Mouse (Mus musculus): Measurements from ENCODE around the gene Tmem131. TPM values are rescaled to one million over a fixed set of nuclear protein-coding genes. Genes with fewer than 3 reads are reported as not detected.
A peak's percentile ranks its signal among the peaks of the same experiment; 100 is the strongest.

Gene Tmem131
- polyA plus RNA-seq, 1 experiment from 2014 or later, result 19.3 TPM

GRCm38 (mm10) chr1:36940381-36940762 lies 3.1 kb downstream of the Tmem131 start:
- 0 out of 2 replicates have a peak overlapping the region, but pooled peaks have one; percentile 89 for H3K27ac ChIP-seq (ENCODE audit: low read depth, low read length)
- no peaks in the 10 kb centered on the region for H3K9me3 ChIP-seq (ENCODE audit: control insufficient read depth, low read length)
- peak overlapping the region; percentile 74 for H3K4me3 ChIP-seq (ENCODE audit: low read depth, low read length)
- peaks cover 7% of the 10 kb centered on the region for H3K4me1 ChIP-seq (ENCODE audit: control insufficient read depth, insufficient read depth, low read length)
- ATAC-seq (ENCODE audit: insufficient read depth, low FRiP score, low TSS enrichment) (no peak), DNase-seq (ENCODE audit: low spot score) (no peak)
- no peaks in the 10 kb centered on the region for H3K36me3 ChIP-seq (ENCODE audit: control insufficient read depth, insufficient read depth, low read length)
- WGBS, result 51% methylated on average over 3 of the region's 3 CpGs
- H3K4me2 ChIP-seq (ENCODE audit: low read depth), result peak overlapping the region; percentile 67
- no peaks in the 10 kb centered on the region for H3K27me3 ChIP-seq (ENCODE audit: control insufficient read depth, insufficient read depth, low read length)
- H3K9ac ChIP-seq (ENCODE audit: low read length), result peak overlapping the region; percentile 98

DNA sequence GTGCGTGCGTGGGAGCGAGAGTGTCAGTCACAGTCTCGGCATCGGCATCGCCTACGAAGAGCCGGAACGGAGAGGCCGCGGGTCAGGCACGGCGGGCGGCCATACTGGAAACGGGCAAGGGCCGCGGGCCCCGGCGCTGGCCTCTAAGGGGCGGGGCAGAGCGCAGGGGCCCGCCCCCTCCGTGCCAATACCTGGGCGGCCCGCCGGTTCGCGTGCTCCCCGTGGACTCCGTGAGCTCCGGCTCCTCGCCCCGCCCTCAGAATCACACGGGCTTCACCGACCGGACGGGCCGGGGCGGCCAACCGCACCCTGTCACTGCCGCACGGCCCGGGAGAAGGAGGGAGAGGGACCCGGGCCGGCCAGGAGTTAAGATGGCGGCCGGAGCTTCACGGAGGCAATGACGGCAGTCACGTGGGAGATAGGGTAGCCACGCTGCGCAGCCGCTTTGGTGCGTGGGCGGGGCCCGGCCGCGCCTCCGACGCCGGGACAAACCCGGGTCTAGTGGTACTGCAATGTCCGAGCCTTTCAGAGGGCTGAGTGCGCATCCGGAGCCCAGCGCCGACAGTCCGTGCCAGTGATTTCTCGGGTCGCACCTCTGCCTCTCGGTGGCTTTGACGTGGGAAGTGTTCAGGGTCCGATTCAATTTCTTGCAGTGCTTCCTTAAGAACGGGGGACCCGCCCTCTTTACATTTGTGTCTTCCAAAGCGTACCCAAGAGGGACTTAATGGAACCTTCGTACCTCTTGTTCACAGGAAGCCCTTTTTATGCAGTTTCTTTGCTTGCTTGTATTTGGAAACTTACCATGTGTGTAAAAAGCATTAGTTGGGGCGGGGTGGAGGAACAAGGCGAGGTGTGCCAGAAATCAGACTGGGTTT lies 3.7 kb downstream of the Tmem131 start:
- peak overlapping the region; percentile 67 for H3K4me2 ChIP-seq (ENCODE audit: low read depth)
- peak; percentile 96 for DNase-seq (ENCODE audit: low spot score)
- peak; percentile 98 for ATAC-seq (ENCODE audit: insufficient read depth, low FRiP score, low TSS enrichment)
- H3K27ac ChIP-seq (ENCODE audit: low read depth, low read length), result peak overlapping the region; percentile 89
- H3K27me3 ChIP-seq (ENCODE audit: control insufficient read depth, insufficient read depth, low read length), result no peaks in the 10 kb centered on the region
- peak overlapping the region; percentile 98 for H3K9ac ChIP-seq (ENCODE audit: low read length)
- WGBS, result under 1% methylated on average over 56 of the region's 79 CpGs
- peak overlapping the region; percentile 74 for H3K4me3 ChIP-seq (ENCODE audit: low read depth, low read length)
- no peaks in the 10 kb centered on the region for H3K9me3 ChIP-seq (ENCODE audit: control insufficient read depth, low read length)
- peaks cover 9% of the 10 kb centered on the region for H3K4me1 ChIP-seq (ENCODE audit: control insufficient read depth, insufficient read depth, low read length)
- no peaks in the 10 kb centered on the region for H3K36me3 ChIP-seq (ENCODE audit: control insufficient read depth, insufficient read depth, low read length)

DNA sequence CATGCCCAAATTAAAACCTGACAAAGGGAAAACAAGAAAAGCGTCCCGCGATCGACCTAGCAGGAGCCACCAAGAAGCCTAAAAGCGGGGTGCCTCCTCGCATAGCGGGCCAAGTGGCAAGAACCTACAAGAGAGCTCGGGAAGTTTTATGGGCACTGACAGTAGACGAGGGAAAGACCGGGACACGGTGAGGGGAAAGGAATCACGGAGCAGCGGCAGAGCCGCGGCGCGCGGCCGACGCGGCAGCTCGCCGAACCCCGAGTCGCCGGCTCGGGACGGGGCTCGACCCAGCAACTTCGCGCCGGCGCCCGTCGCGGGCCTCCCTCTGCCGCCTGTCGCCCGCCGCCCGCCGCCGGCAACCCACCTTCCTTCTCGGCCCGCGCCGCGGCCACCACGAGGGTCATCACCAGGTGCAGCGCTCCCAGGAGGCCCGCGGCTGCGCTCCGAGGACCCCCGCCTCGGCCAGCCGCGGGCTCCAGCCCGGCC lies 4.6 kb downstream of the Tmem131 start:
- Histone ChIP-seq H3K4me3 (ENCODE audit: low read depth, low read length) (peak overlapping the region; percentile 74), H3K9me3 (ENCODE audit: control insufficient read depth, low read length) (no peaks in the 10 kb centered on the region), H3K9ac (ENCODE audit: low read length) (peak overlapping the region; percentile 98), H3K36me3 (ENCODE audit: control insufficient read depth, insufficient read depth, low read length) (no peaks in the 10 kb centered on the region), H3K27me3 (ENCODE audit: control insufficient read depth, insufficient read depth, low read length) (no peaks in the 10 kb centered on the region), H3K4me2 (ENCODE audit: low read depth) (peak overlapping the region; percentile 67), H3K27ac (ENCODE audit: low read depth, low read length) (peak overlapping the region; percentile 89), H3K4me1 (ENCODE audit: control insufficient read depth, insufficient read depth, low read length) (peaks cover 9% of the 10 kb centered on the region)
- WGBS, result under 1% methylated on average over 41 of the region's 59 CpGs
- DNase-seq (ENCODE audit: low spot score) (no peak), ATAC-seq (ENCODE audit: insufficient read depth, low FRiP score, low TSS enrichment) (peak; percentile 46; the same call in 1 of the 2 replicates)

DNA sequence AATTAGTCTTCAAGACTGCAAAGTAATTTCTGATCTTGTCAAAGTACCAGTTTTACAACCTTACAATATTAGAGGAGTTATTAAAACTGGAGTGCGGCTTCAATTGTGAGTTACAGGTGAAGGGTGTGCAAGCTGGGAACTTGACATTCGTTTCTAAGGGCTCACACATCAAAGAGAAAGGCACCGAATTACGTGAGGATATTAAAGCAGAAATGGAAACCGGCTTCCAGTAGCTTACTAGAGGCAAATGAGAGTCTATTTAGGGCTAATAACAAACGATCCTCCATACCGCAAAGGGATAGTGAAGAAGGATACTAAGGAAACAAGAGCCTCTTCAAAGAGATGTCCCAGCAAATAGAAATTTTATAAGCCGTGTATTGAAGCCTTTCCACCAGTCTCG lies 5.1 kb downstream of the Tmem131 start:
- ATAC-seq (ENCODE audit: insufficient read depth, low FRiP score, low TSS enrichment) (no peak), DNase-seq (ENCODE audit: low spot score) (no peak)
- Histone ChIP-seq H3K27me3 (ENCODE audit: control insufficient read depth, insufficient read depth, low read length) (no peaks in the 10 kb centered on the region), H3K4me2 (ENCODE audit: low read depth) (peak overlapping the region; percentile 67), H3K4me3 (ENCODE audit: low read depth, low read length) (peak overlapping the region; percentile 74), H3K27ac (ENCODE audit: low read depth, low read length) (no peak overlapping the region), H3K9ac (ENCODE audit: low read length) (peak overlapping the region; percentile 98), H3K36me3 (ENCODE audit: control insufficient read depth, insufficient read depth, low read length) (no peaks in the 10 kb centered on the region), H3K4me1 (ENCODE audit: control insufficient read depth, insufficient read depth, low read length) (peaks cover 9% of the 10 kb centered on the region), H3K9me3 (ENCODE audit: control insufficient read depth, low read length) (no peaks in the 10 kb centered on the region)
- WGBS, result 4% methylated on average over 9 of the region's 9 CpGs

GRCm38 (mm10) chr1:36937648-36938047 lies 5.8 kb downstream of the Tmem131 start:
- peak; percentile 26 for DNase-seq (ENCODE audit: low spot score)

DNA sequence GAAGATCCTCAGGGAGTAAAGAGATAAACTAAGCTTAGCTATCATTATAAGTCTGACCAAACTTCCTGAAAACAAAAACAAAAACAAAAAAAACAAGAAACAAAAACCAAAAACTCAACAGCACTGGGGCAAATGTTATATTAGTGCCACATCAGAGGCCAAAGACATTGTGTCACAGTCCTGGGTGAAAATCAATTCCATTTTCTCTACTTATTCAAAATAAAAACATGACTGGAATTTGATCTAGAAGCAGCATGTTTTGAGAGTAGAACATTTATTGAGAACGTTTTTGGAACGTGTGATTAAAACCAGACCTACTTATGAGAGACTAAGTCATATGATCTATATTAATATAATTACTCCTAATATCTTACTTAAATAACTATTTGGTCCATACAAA lies 6.5 kb downstream of the Tmem131 start:
- ATAC-seq (ENCODE audit: insufficient read depth, low FRiP score, low TSS enrichment) (no peak), DNase-seq (ENCODE audit: low spot score) (no peak)
- WGBS, result 85% methylated on average over 2 of the region's 2 CpGs
- Histone ChIP-seq H3K9ac (ENCODE audit: low read length) (no peak overlapping the region), H3K27ac (ENCODE audit: low read depth, low read length) (no peak overlapping the region), H3K4me2 (ENCODE audit: low read depth) (no peak overlapping the region), H3K27me3 (ENCODE audit: control insufficient read depth, insufficient read depth, low read length) (no peaks in the 10 kb centered on the region), H3K4me1 (ENCODE audit: control insufficient read depth, insufficient read depth, low read length) (peaks cover 9% of the 10 kb centered on the region), H3K36me3 (ENCODE audit: control insufficient read depth, insufficient read depth, low read length) (no peaks in the 10 kb centered on the region), H3K9me3 (ENCODE audit: control insufficient read depth, low read length) (no peaks in the 10 kb centered on the region), H3K4me3 (ENCODE audit: low read depth, low read length) (no peak overlapping the region)

More at GRCm38 (mm10) chr1:36937648-36938047, 5.8 kb downstream of the Tmem131 start:
- 29% methylated on average over 3 of the region's 3 CpGs for WGBS
- H3K4me1 ChIP-seq (ENCODE audit: control insufficient read depth, insufficient read depth, low read length), result peaks cover 9% of the 10 kb centered on the region
- H3K27ac ChIP-seq (ENCODE audit: low read depth, low read length), result no peak overlapping the region
- no peak overlapping the region for H3K9ac ChIP-seq (ENCODE audit: low read length)
- no peaks in the 10 kb centered on the region for H3K9me3 ChIP-seq (ENCODE audit: control insufficient read depth, low read length)
- peak overlapping the region; percentile 74 for H3K4me3 ChIP-seq (ENCODE audit: low read depth, low read length)
- H3K36me3 ChIP-seq (ENCODE audit: control insufficient read depth, insufficient read depth, low read length), result no peaks in the 10 kb centered on the region
- ATAC-seq (ENCODE audit: insufficient read depth, low FRiP score, low TSS enrichment), result no peak
- no peaks in the 10 kb centered on the region for H3K27me3 ChIP-seq (ENCODE audit: control insufficient read depth, insufficient read depth, low read length)
- H3K4me2 ChIP-seq (ENCODE audit: low read depth), result peak overlapping the region; percentile 67

- Histone ChIP-seq H3K4me2 (ENCODE audit: low read depth) (no peak overlapping the region), H3K4me1 (ENCODE audit: control insufficient read depth, insufficient read depth, low read length) (peaks cover 9% of the 10 kb centered on the region), H3K9me3 (ENCODE audit: control insufficient read depth, low read length) (no peaks in the 10 kb centered on the region), H3K9ac (ENCODE audit: low read length) (no peak overlapping the region), H3K27me3 (ENCODE audit: control insufficient read depth, insufficient read depth, low read length) (no peaks in the 10 kb centered on the region), H3K4me3 (ENCODE audit: low read depth, low read length) (no peak overlapping the region), H3K36me3 (ENCODE audit: control insufficient read depth, insufficient read depth, low read length) (no peaks in the 10 kb centered on the region), H3K27ac (ENCODE audit: low read depth, low read length) (no peak overlapping the region)
- 86% methylated on average over 7 of the region's 7 CpGs for WGBS
- ATAC-seq (ENCODE audit: insufficient read depth, low FRiP score, low TSS enrichment) (no peak), DNase-seq (ENCODE audit: low spot score) (no peak)
These were observed 6.9 kb downstream of the Tmem131 start for GRCm38 (mm10) chr1:36936567-36936966.

GRCm38 (mm10) chr1:36934778-36935177 lies 8.7 kb downstream of the Tmem131 start:
- WGBS, result 63% methylated on average over 6 of the region's 6 CpGs
- no peak for ATAC-seq (ENCODE audit: insufficient read depth, low FRiP score, low TSS enrichment)

More at GRCm38 (mm10) chr1:36934778-36935177, 8.7 kb downstream of the Tmem131 start:
- no peaks in the 10 kb centered on the region for H3K36me3 ChIP-seq (ENCODE audit: control insufficient read depth, insufficient read depth, low read length)
- no peaks in the 10 kb centered on the region for H3K9me3 ChIP-seq (ENCODE audit: control insufficient read depth, low read length)
- H3K4me3 ChIP-seq (ENCODE audit: low read depth, low read length), result no peak overlapping the region
- H3K4me1 ChIP-seq (ENCODE audit: control insufficient read depth, insufficient read depth, low read length), result peaks cover 9% of the 10 kb centered on the region
- DNase-seq (ENCODE audit: low spot score), result no peak
- no peaks in the 10 kb centered on the region for H3K27me3 ChIP-seq (ENCODE audit: control insufficient read depth, insufficient read depth, low read length)
- H3K4me2 ChIP-seq (ENCODE audit: low read depth), result no peak overlapping the region
- no peak overlapping the region for H3K9ac ChIP-seq (ENCODE audit: low read length)
- no peak overlapping the region for H3K27ac ChIP-seq (ENCODE audit: low read depth, low read length)

All from neural tube, embryonic 11.5 days (tissue).